Mouse (Mus musculus): ENCODE results near the gene Mast4.

DNA sequence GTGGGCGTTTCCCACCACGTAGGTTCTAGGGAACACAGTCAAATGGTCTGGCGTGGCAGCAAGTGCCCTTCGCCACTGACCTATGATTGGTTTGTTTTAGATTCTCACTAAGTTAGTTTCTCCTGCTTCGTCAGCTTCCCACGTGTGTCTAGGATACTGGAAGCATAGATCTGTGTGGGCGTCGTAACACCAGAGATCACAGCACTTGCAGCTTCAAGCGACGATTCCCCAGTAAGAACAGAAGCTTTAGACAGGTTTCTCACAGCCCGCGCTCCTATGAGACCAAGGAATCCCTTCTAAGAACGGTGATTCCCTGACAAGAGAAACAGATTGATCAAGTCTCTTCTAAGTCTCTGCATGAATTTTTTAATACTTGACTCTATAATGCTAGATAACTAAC is 39.9 kb downstream of the Mast4 start:
- no peak for TF ChIP-seq CTCF (conservative IDR thresholded peaks at IDR 0.05 in 1 of 2, IDR thresholded peaks at IDR 0.05 in 1 of 2; ENCODE audit: low read depth in 2 of 2, low read length in 2 of 2)
- TF ChIP-seq ZNF384 (IDR thresholded peaks at IDR 0.05; ENCODE audit: low read depth, low read length): no peak
- TF ChIP-seq RAD21 (IDR thresholded peaks at IDR 0.05; ENCODE audit: low read depth, low read length): no peak
- TF ChIP-seq ZC3H11A (IDR thresholded peaks at IDR 0.05; ENCODE audit: low read depth, low read length): no peak
- TF ChIP-seq BHLHE40 (IDR thresholded peaks at IDR 0.05; ENCODE audit: low read depth, low read length): no peak
- TF ChIP-seq POLR2A (IDR thresholded peaks at IDR 0.05; ENCODE audit: low read depth, low read length): no peak
- TF ChIP-seq SMC3 (IDR thresholded peaks at IDR 0.05; ENCODE audit: low read depth, low read length): no peak
- TF ChIP-seq USF1 (IDR thresholded peaks at IDR 0.05; ENCODE audit: low read depth, low read length): no peak
- no peak for TF ChIP-seq SIN3A (IDR thresholded peaks at IDR 0.05; ENCODE audit: low read length)
- no peak for TF ChIP-seq EP300 (IDR thresholded peaks at IDR 0.05; ENCODE audit: low read length)
- no peak for TF ChIP-seq CHD2 (IDR thresholded peaks at IDR 0.05; ENCODE audit: low read length)
- no peak for TF ChIP-seq MEF2A (IDR thresholded peaks at IDR 0.05; ENCODE audit: borderline replicate concordance, low read depth, low read length)
- TF ChIP-seq CHD1 (IDR thresholded peaks at IDR 0.05; ENCODE audit: low read depth, low read length): no peak

Data from CH12.LX (cell line).